Mouse (Mus musculus) lung, embryonic 14.5 days (tissue): ENCODE measurements around the gene Rabl3. TPM values are rescaled to one million over a fixed set of nuclear protein-coding genes. Genes with fewer than 3 reads are reported as not detected.

Experiments
- ATAC-seq: fragments of 200-750 bp; cut with Nextera tagmentation; 2 replicates; pipeline ENCODE4 v1.8.0; 2017; ENCODE audit warnings: mild to moderate bottlenecking, moderate TSS enrichment, moderate library complexity; ENCODE audit not compliant: insufficient read depth
- DNase-seq: peaks from one replicate; pipeline ENCODE4 v3.0.0-alpha.2; 2015
- H3K27ac ChIP-seq: fragments of 300-500 bp; sonication (generic); 2 replicates; pipeline ENCODE4 v1.5.1; 2014; ENCODE audit warnings: low read depth, mild to moderate bottlenecking, moderate library complexity
- H3K27me3 ChIP-seq: fragments of 300-500 bp; sonication (generic); 2 replicates; pipeline ENCODE4 v1.6.1; 2014; ENCODE audit warnings: low read length, control low read depth; ENCODE audit not compliant: insufficient read depth
- H3K36me3 ChIP-seq: fragments of 300-500 bp; sonication (generic); 2 replicates; pipeline ENCODE4 v1.6.1; 2014; ENCODE audit warnings: control low read depth; ENCODE audit not compliant: insufficient read depth
- H3K4me1 ChIP-seq: fragments of 300-500 bp; sonication (generic); 2 replicates; pipeline ENCODE4 v1.6.1; 2014; ENCODE audit warnings: antibody characterized with exemption, control low read depth; ENCODE audit not compliant: insufficient read depth
- H3K4me2 ChIP-seq: fragments of 300-500 bp; sonication (generic); 2 replicates; pipeline ENCODE4 v1.6.1; 2014; ENCODE audit warnings: mild to moderate bottlenecking
- H3K4me3 ChIP-seq: fragments of 300-500 bp; sonication (generic); 2 replicates; pipeline ENCODE4 v1.5.1; 2014; ENCODE audit warnings: low read depth, low read length
- H3K9ac ChIP-seq: fragments of 300-500 bp; sonication (generic); 2 replicates; pipeline ENCODE4 v1.6.1; 2014
- H3K9me3 ChIP-seq: fragments of 300-500 bp; sonication (generic); 2 replicates; pipeline ENCODE4 v1.6.1; 2016; ENCODE audit warnings: low read depth, low read length, control low read depth
- CTCF ChIP-seq: IDR thresholded peaks from 2 replicates; pipeline ENCODE4 v1.5.1; 2016; ENCODE audit warnings: antibody characterized with exemption, low read depth
- WGBS: fragments of 180-500 bp; shearing (Covaris S2); extraction: QIAGEN DNeasy Blood & Tissue Kit; methylation state at CpG from one replicate; pipeline ENCODE4 v1.1.7; 2014; 5-methylcytosine and 5-hydroxymethylcytosine counted together
- polyA plus RNA-seq: library from polyadenylated mRNA; unstranded; fragments of >200 nt; fragmentation: Nextera tagmentation; extraction: Ambion mirVana; gene quantifications from 2 replicates; pipeline ENCODE4 v1.2.1, GENCODE M21; 2014

The Rabl3 gene
- polyA plus RNA-seq, 1 experiment from 2014 or later = 24.2 TPM

DNA sequence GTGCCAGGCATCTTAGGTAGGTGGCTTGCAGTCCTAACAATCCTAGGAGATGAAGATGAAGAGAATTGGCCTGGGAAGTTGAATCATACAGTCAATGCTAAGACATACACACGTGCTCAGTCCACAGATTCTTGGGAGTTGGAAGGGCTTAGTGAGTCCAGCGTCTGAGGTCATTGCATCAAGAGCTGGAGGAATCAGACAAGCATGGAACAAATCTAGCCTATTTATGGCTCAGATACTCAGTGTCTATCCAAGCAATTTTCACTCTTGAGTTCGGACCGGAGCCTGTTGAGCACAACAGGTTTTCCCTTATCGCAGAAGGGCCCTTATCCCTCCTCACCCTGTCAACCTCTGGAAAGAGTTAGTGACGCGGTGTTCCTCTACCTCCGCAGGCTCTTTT is 51.9 kb downstream of the Rabl3 start:
- DNase-seq = no peak
- Histone ChIP-seq H3K4me2 (no peak overlapping the region), H3K36me3 (no peaks in the 10 kb centered on the region), H3K27ac (no peak overlapping the region), H3K27me3 (no peaks in the 10 kb centered on the region), H3K4me1 (no peaks in the 10 kb centered on the region), H3K4me3 (no peak overlapping the region), H3K9me3 (no peaks in the 10 kb centered on the region), H3K9ac (no peak overlapping the region)
- 84% methylated on average over 8 of the region's 8 CpGs for WGBS
- ATAC-seq = no peak
- TF ChIP-seq CTCF = no peak

DNA sequence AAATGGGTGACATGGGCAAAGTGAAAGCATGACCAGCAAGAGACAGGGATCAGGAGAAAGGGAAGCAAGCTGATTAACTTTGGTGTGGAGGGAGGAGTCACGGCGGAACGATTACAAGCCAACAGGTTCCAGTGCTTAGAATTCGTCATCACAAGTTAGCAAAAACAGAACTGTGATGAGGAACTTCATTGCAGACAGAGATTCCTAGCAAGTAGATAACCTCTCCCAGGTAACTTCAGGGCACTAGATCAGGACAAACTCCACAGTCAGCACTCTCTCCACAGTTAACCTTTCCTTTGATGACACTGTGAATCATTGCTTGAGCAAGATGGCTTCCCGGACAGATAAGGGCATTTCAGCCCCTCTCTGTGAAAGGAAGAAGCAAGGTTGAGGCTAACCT is 57.7 kb downstream of the Rabl3 start:
- no peaks in the 10 kb centered on the region for H3K4me1 ChIP-seq
- no peak for DNase-seq
- ATAC-seq = no peak
- no peak overlapping the region for H3K4me3 ChIP-seq
- TF ChIP-seq CTCF = no peak
- 61% methylated on average over 5 of the region's 5 CpGs for whole genome bisulfite sequencing
- no peak overlapping the region for H3K9ac ChIP-seq
- no peak overlapping the region for H3K27ac ChIP-seq
- H3K27me3 ChIP-seq = no peaks in the 10 kb centered on the region
- no peaks in the 10 kb centered on the region for H3K9me3 ChIP-seq
- H3K36me3 ChIP-seq = no peaks in the 10 kb centered on the region
- H3K4me2 ChIP-seq = no peak overlapping the region

DNA sequence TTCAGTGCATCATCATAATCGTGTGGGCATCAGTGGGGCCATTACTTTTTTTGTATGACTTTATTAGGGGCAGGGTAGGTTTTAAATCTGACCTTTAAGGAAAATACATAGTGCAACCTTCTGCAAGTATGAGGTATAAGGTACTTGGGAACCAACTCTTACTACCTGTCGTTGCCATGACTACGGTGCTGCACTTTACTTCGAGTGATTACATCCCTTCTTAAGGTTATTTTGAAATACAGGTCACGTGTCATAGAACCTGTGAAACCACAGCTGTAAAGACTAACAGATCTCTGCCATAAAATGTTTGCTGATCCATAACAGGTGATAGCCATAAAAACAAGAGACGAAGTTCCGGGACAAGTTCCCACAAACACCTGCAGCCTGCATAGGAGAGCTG is 58.8 kb downstream of the Rabl3 start:
- no peaks in the 10 kb centered on the region for H3K36me3 ChIP-seq
- WGBS = 78% methylated on average over 7 of the region's 7 CpGs
- no peak overlapping the region for H3K9ac ChIP-seq
- H3K27me3 ChIP-seq = no peaks in the 10 kb centered on the region
- H3K4me3 ChIP-seq = no peak overlapping the region
- no peak overlapping the region for H3K27ac ChIP-seq
- no peak overlapping the region for H3K4me2 ChIP-seq
- H3K4me1 ChIP-seq = no peaks in the 10 kb centered on the region
- TF ChIP-seq CTCF = no peak
- H3K9me3 ChIP-seq = no peaks in the 10 kb centered on the region
- ATAC-seq (no peak), DNase-seq (no peak)

DNA sequence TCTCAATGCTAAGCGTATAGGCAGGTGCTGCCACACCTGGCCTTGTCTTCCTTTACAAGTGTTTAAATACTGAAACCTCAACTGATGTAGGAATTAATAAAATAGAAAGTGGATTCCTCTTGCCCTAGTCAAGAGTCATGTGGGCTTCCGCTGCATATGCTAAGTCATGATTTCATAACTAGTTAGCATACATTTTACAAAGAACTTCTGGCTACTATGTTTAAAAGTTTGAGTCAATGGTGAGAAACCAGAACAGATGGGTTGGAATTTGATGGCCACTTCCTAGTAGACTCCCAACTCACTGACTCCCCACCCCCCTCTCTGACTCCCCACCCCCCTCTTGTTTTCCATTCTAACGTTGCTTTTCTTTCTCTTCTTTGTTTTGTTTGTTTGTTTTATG is 59.6 kb downstream of the Rabl3 start:
- no peak for TF ChIP-seq CTCF
- no peaks in the 10 kb centered on the region for H3K27me3 ChIP-seq
- no peaks in the 10 kb centered on the region for H3K9me3 ChIP-seq
- H3K4me2 ChIP-seq = no peak overlapping the region
- DNase-seq (no peak), ATAC-seq (no peak)
- WGBS = 80% methylated on average over 3 of the region's 3 CpGs
- H3K4me3 ChIP-seq = no peak overlapping the region
- no peaks in the 10 kb centered on the region for H3K4me1 ChIP-seq
- H3K36me3 ChIP-seq = no peaks in the 10 kb centered on the region
- no peak overlapping the region for H3K9ac ChIP-seq
- no peak overlapping the region for H3K27ac ChIP-seq

DNA sequence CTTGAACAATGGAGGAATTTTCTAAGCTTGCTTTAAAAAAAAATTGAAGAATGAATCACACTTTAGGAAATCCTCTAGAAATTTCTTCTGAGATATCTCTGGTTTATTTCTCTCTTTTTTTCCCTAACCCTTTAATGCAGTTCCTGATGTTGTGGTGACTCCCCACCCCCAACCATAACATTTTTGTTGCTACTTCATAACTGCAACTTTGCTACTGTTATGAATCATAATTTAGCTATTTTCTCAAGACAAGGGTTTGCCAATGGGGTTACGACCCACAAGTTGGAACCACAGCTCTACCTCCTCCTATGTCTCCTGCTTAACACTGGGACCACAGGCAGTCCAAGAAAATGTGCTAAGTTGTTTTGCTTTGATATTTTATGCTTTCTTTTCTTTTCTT is 63.7 kb downstream of the Rabl3 start:
- WGBS = 91% methylated on average over 1 of the region's 1 CpGs
- Histone ChIP-seq H3K4me1 (no peaks in the 10 kb centered on the region), H3K27ac (no peak overlapping the region), H3K9me3 (no peaks in the 10 kb centered on the region), H3K36me3 (no peaks in the 10 kb centered on the region), H3K4me2 (no peak overlapping the region), H3K4me3 (no peak overlapping the region), H3K27me3 (no peaks in the 10 kb centered on the region), H3K9ac (no peak overlapping the region)
- DNase-seq (no peak), ATAC-seq (no peak)
- no peak for TF ChIP-seq CTCF

DNA sequence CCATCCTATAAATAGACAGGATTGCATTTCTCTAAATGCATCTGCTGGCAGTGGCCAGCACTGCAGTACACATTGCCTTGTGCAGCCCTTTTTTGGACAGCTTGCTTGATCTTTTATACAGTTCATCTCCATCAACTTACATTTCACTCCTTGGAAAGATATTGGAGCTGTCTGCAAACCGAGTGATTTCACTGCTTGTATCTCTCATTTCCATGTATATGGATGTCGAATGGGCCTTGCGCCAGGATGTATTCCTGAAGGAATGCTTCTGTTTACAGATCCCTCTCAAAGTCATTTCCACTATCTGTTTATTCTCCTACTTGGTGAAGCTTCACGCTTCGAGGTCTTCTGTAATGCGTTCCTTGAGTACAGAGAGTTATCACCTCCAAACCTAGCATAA is 64.6 kb downstream of the Rabl3 start:
- no peaks in the 10 kb centered on the region for H3K27me3 ChIP-seq
- H3K36me3 ChIP-seq = no peaks in the 10 kb centered on the region
- no peaks in the 10 kb centered on the region for H3K4me1 ChIP-seq
- ATAC-seq = peak; percentile 52; the same call in 1 of the 2 replicates
- no peak overlapping the region for H3K4me3 ChIP-seq
- TF ChIP-seq CTCF = no peak
- H3K9ac ChIP-seq = no peak overlapping the region
- WGBS = 48% methylated on average over 6 of the region's 6 CpGs
- H3K9me3 ChIP-seq = no peaks in the 10 kb centered on the region
- H3K27ac ChIP-seq = no peak overlapping the region
- H3K4me2 ChIP-seq = no peak overlapping the region
- DNase-seq = peak; percentile 71

DNA sequence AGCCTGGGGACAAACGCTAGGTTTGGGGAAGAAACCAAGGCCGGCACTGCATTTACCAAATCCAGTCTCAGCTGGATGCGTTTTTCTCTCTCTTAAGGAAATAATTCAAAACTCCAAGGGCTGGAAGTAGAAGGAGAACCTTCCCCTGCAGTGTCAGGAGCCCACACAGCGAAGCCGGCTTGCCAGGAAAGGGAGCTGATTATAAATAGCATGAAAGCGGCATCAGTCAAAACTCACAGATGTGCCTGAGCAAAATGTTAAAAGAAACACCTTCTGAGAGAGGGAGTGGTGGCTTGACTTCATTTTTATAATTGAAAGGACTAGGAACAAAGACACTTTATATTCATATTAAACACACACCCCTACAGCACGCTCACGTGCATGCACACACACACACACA is 70.6 kb downstream of the Rabl3 start:
- no peak for TF ChIP-seq CTCF
- no peak for DNase-seq
- Histone ChIP-seq H3K9me3 (no peaks in the 10 kb centered on the region), H3K27me3 (no peaks in the 10 kb centered on the region), H3K27ac (no peak overlapping the region), H3K4me2 (no peak overlapping the region), H3K4me1 (no peaks in the 10 kb centered on the region), H3K4me3 (no peak overlapping the region), H3K9ac (no peak overlapping the region), H3K36me3 (no peaks in the 10 kb centered on the region)
- 79% methylated on average over 8 of the region's 8 CpGs for WGBS
- no peak for ATAC-seq

DNA sequence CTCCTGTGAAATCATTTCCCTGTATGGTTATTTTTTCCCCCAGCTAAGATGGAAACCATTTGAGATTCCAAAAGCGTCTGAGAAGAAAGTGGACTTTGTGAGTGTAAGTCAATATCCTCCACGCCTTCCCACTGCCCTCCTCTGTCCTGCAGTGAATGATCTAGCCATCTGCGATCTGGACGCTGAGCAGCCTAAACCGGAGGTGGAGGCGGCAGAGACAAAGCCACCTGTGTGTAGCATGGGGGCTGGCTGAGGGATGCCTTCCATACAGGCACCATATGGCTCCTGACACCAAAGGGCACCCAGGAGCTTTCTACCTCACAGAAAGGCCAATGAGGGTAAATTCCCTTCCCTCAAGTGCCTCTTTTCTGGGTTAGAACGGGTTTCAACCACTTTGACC is 71.4 kb downstream of the Rabl3 start:
- ATAC-seq = no peak
- Histone ChIP-seq H3K9me3 (no peaks in the 10 kb centered on the region), H3K4me2 (no peak overlapping the region), H3K36me3 (no peaks in the 10 kb centered on the region), H3K27me3 (no peaks in the 10 kb centered on the region), H3K27ac (no peak overlapping the region), H3K9ac (no peak overlapping the region), H3K4me3 (no peak overlapping the region), H3K4me1 (no peaks in the 10 kb centered on the region)
- no peak for DNase-seq
- WGBS = 59% methylated on average over 7 of the region's 7 CpGs
- TF ChIP-seq CTCF = no peak
